In the genomic region with DNA sequence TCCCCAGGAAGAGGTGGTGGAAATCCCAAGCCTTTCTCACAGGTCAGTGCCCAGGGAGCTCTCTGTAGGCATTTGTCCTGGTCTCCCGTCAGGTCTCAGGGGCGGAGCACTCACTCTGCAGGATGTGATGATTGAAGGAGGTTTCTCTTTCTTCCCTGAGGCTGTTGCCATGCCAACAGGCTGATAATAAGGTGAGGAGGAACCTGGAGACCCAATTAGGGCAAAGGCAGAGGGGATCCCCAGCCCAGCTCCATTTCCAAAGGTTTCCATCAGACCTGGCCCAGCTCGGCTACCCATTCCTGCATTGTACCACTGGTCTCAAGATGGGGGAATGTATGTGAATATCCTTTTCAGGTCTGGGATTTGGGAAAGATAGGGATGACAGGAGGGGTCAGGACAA, we compare ENCODE assay signal across 19 mouse cellular contexts. TPM values are rescaled to one million over a fixed set of nuclear protein-coding genes. Genes with fewer than 3 reads are reported as not detected.
DNase-seq lines count a peak whose midpoint lies in the region; ATAC-seq and TF ChIP-seq lines count a peak whose summit lies in the region.
"Had no signal": no experiment of that assay in that cellular context is flagged by ENCODE, and none has a peak within 500 bp of the region (broad histone marks: within the 10 kb centered on the region; RNA-seq: fewer than 3 reads in every experiment).

No protein-coding gene starts in this region.

- H3K36me3 ChIP-seq in hindbrain, embryonic 13.5 days: no peaks in the 10 kb centered on the region
- no peaks in the 10 kb centered on the region for H3K36me3 ChIP-seq in midbrain, embryonic 13.5 days
- H3K36me3 ChIP-seq in intestine, embryonic 16.5 days (ENCODE audit: control insufficient read depth, insufficient read depth, low read length): no peaks in the 10 kb centered on the region
- H3K36me3 ChIP-seq: embryonic facial prominence, embryonic 12.5 days; G1E; limb, embryonic 15.5 days had no signal

- 0 out of 2 replicates have a peak overlapping the region, but pooled peaks have one; percentile 7 for H3K4me2 ChIP-seq in hindbrain, embryonic 13.5 days
- H3K4me2 ChIP-seq in midbrain, embryonic 13.5 days (replicated peaks): peak overlapping the region; percentile 34
- no peak overlapping the region for H3K4me2 ChIP-seq in intestine, embryonic 16.5 days (ENCODE audit: low read depth, low read length)
- H3K4me2 ChIP-seq: embryonic facial prominence, embryonic 12.5 days; heart, embryonic 13.5 days; limb, embryonic 15.5 days had no signal

- ATAC-seq in hindbrain, embryonic 13.5 days (ENCODE audit: low FRiP score): no peak
- ATAC-seq in midbrain, embryonic 13.5 days: peak; percentile 19; the same call in 1 of the 2 replicates
- ATAC-seq in intestine, embryonic 16.5 days: no peak

- H3K9ac ChIP-seq in hindbrain, embryonic 13.5 days: peak overlapping the region; percentile 43
- no peak overlapping the region for H3K9ac ChIP-seq in midbrain, embryonic 13.5 days (replicated peaks)
- no peak overlapping the region for H3K9ac ChIP-seq in intestine, embryonic 16.5 days (ENCODE audit: low read depth, low read length)
- H3K9ac ChIP-seq: embryonic facial prominence, embryonic 12.5 days; limb, embryonic 15.5 days had no signal

- peaks cover 48% of the 10 kb centered on the region for H3K27me3 ChIP-seq in hindbrain, embryonic 13.5 days
- H3K27me3 ChIP-seq in midbrain, embryonic 13.5 days: peaks cover 49% of the 10 kb centered on the region
- H3K27me3 ChIP-seq in intestine, embryonic 16.5 days (replicated peaks; ENCODE audit: control insufficient read depth, insufficient read depth, low read length): no peaks in the 10 kb centered on the region
- H3K27me3 ChIP-seq: embryonic facial prominence, embryonic 12.5 days; heart, embryonic 13.5 days; limb, embryonic 15.5 days had no signal

- H3K9me3 ChIP-seq in hindbrain, embryonic 13.5 days: no peaks in the 10 kb centered on the region
- no peaks in the 10 kb centered on the region for H3K9me3 ChIP-seq in midbrain, embryonic 13.5 days
- no peaks in the 10 kb centered on the region for H3K9me3 ChIP-seq in intestine, embryonic 16.5 days (ENCODE audit: control insufficient read depth, low read length)
- H3K9me3 ChIP-seq: embryonic facial prominence, embryonic 12.5 days; G1E; heart, embryonic 13.5 days; limb, embryonic 15.5 days had no signal

- H3K27ac ChIP-seq in hindbrain, embryonic 13.5 days: peak overlapping the region; percentile 72
- peak overlapping the region; percentile 81 for H3K27ac ChIP-seq in midbrain, embryonic 13.5 days
- no peak overlapping the region for H3K27ac ChIP-seq in intestine, embryonic 16.5 days (ENCODE audit: low read length)
- H3K27ac ChIP-seq: embryonic facial prominence, embryonic 12.5 days; limb, embryonic 15.5 days had no signal

- peak; percentile 8 for DNase-seq in ES-CJ7 (ENCODE audit: low read depth, low spot score)
- peak; percentile 77 for DNase-seq in brain, embryonic 14.5 days (ENCODE audit: low read depth)
- DNase-seq in cerebellum, adult 9-11 months: no peak
- no peak for DNase-seq in cerebellum, postnatal 14 days
- DNase-seq in cerebellum, adult 11 months: no peak
- DNase-seq: cerebellum, adult 11-12 months; heart, postnatal 4 days; kidney, adult 18-20 months; kidney, postnatal 25 days; layer of hippocampus, adult 9-11 months; lung, adult 18-20 months had no signal

- peaks cover 83% of the 10 kb centered on the region for H3K4me1 ChIP-seq in hindbrain, embryonic 13.5 days (replicated peaks)
- peaks cover 80% of the 10 kb centered on the region for H3K4me1 ChIP-seq in midbrain, embryonic 13.5 days (replicated peaks)
- H3K4me1 ChIP-seq in intestine, embryonic 16.5 days (ENCODE audit: control insufficient read depth, insufficient read depth, low read length): peaks cover 27% of the 10 kb centered on the region

- no peak for TF ChIP-seq POLR2A in brain, embryonic 14.5 days (IDR thresholded peaks at IDR 0.05; ENCODE audit: borderline replicate concordance, extremely low read depth, insufficient read depth, insufficient read length, poor library complexity, severe bottlenecking)

- 28% methylated on average over 3 of the region's 3 CpGs for WGBS in hindbrain, embryonic 13.5 days
- 15% methylated on average over 3 of the region's 3 CpGs for WGBS in midbrain, embryonic 13.5 days
- WGBS in intestine, embryonic 16.5 days: 61% methylated on average over 3 of the region's 3 CpGs

- H3K4me3 ChIP-seq in hindbrain, embryonic 13.5 days: no peak overlapping the region
- no peak overlapping the region for H3K4me3 ChIP-seq in midbrain, embryonic 13.5 days (replicated peaks)
- H3K4me3 ChIP-seq in intestine, embryonic 16.5 days (ENCODE audit: low read length): no peak overlapping the region
- H3K4me3 ChIP-seq: embryonic facial prominence, embryonic 12.5 days; heart, embryonic 13.5 days; limb, embryonic 15.5 days had no signal

- TF ChIP-seq CTCF in brain, embryonic 14.5 days (IDR thresholded peaks at IDR 0.05; ENCODE audit: borderline replicate concordance, extremely low read depth, insufficient read depth, insufficient read length): no peak

RNA-seq across cellular contexts. Expression of gene Cacna1h, which starts 29.4 kb away (rescaled TPM):
- 90.4 and 118 TPM in 2 replicates for polyA plus RNA-seq in brain, embryonic 14.5 days (2012; rRNA removed)
- 9.7 and 10.2 TPM in 2 replicates for polyA plus RNA-seq in hindbrain, embryonic 13.5 days (2015; fragmentation: Nextera tagmentation; extraction: Ambion mirVana)
- polyA plus RNA-seq in midbrain, embryonic 13.5 days (2015; fragmentation: Nextera tagmentation; extraction: Ambion mirVana): 8.6 and 11.5 TPM in 2 replicates
- polyA plus RNA-seq in intestine, embryonic 16.5 days (2015; fragmentation: Nextera tagmentation; extraction: Ambion mirVana): 2.2 and 3.0 TPM in 2 replicates
- polyA plus RNA-seq: G1E had no signal

RNA-seq across cellular contexts. Expression of gene Tpsg1, which starts 35.1 kb away (rescaled TPM):
- polyA plus RNA-seq in brain, embryonic 14.5 days (2012; rRNA removed): 0.45 and 0.72 TPM in 2 replicates
- 0.85 and 0.90 TPM in 2 replicates for polyA plus RNA-seq in hindbrain, embryonic 13.5 days (2015; fragmentation: Nextera tagmentation; extraction: Ambion mirVana)
- polyA plus RNA-seq in midbrain, embryonic 13.5 days (2015; fragmentation: Nextera tagmentation; extraction: Ambion mirVana): 1.1 TPM in 1 of 2 replicates, not detected in the other
- 26.3 and 28.6 TPM in 2 replicates for polyA plus RNA-seq in intestine, embryonic 16.5 days (2015; fragmentation: Nextera tagmentation; extraction: Ambion mirVana)
- polyA plus RNA-seq: G1E had no signal

RNA-seq across cellular contexts. Expression of gene Tpsb2, which starts 38.1 kb away (rescaled TPM):
- polyA plus RNA-seq in brain, embryonic 14.5 days (2012; rRNA removed): 0.62 and 2.5 TPM in 2 replicates
- 0.14 TPM in 1 of 2 replicates, not detected in the other for polyA plus RNA-seq in hindbrain, embryonic 13.5 days (2015; fragmentation: Nextera tagmentation; extraction: Ambion mirVana)
- not detected in 2 replicates for polyA plus RNA-seq in midbrain, embryonic 13.5 days (2015; fragmentation: Nextera tagmentation; extraction: Ambion mirVana)
- polyA plus RNA-seq in intestine, embryonic 16.5 days (2015; fragmentation: Nextera tagmentation; extraction: Ambion mirVana): 3.7 and 4.5 TPM in 2 replicates
- polyA plus RNA-seq: embryonic facial prominence, embryonic 12.5 days; G1E; heart, embryonic 13.5 days; small intestine, adult 2 months had no signal

RNA-seq across cellular contexts. Expression of gene Tekt4, which starts 50.2 kb away (rescaled TPM):
- 1.1 and 1.4 TPM in 2 replicates for polyA plus RNA-seq in brain, embryonic 14.5 days (2012; rRNA removed)
- 1.1 and 2.0 TPM in 2 replicates for polyA plus RNA-seq in hindbrain, embryonic 13.5 days (2015; fragmentation: Nextera tagmentation; extraction: Ambion mirVana)
- 0.50 and 0.81 TPM in 2 replicates for polyA plus RNA-seq in midbrain, embryonic 13.5 days (2015; fragmentation: Nextera tagmentation; extraction: Ambion mirVana)
- polyA plus RNA-seq in intestine, embryonic 16.5 days (2015; fragmentation: Nextera tagmentation; extraction: Ambion mirVana): not detected in 2 replicates
- polyA plus RNA-seq: G1E; limb, embryonic 15.5 days; small intestine, adult 2 months had no signal

RNA-seq across cellular contexts. Expression of gene Tpsab1, which starts 58.8 kb away (rescaled TPM):
- 0.06 TPM in 1 of 2 replicates, not detected in the other for polyA plus RNA-seq in brain, embryonic 14.5 days (2012; rRNA removed)
- 0.08 TPM in 1 of 2 replicates, not detected in the other for polyA plus RNA-seq in hindbrain, embryonic 13.5 days (2015; fragmentation: Nextera tagmentation; extraction: Ambion mirVana)
- not detected in 2 replicates for polyA plus RNA-seq in midbrain, embryonic 13.5 days (2015; fragmentation: Nextera tagmentation; extraction: Ambion mirVana)
- polyA plus RNA-seq in intestine, embryonic 16.5 days (2015; fragmentation: Nextera tagmentation; extraction: Ambion mirVana): 0.22 TPM in 1 of 2 replicates, not detected in the other
- polyA plus RNA-seq: embryonic facial prominence, embryonic 12.5 days; heart, embryonic 13.5 days; small intestine, adult 2 months had no signal

Comparison
In these comparisons a context has a peak if more than half of its experiments do, and no peak if none do; other contexts are left out.
1. DNase-seq: peak in ES-CJ7 (single experiment) and brain, embryonic 14.5 days (single experiment); none in cerebellum, adult 9-11 months (single experiment), cerebellum, postnatal 14 days (0 of 2) and cerebellum, adult 11 months (single experiment).
2. RNA of gene Tpsg1, which starts 35.1 kb away (polyA plus RNA-seq): 26.3 to 28.6 TPM in intestine, embryonic 16.5 days; 0.85 to 0.90 TPM in hindbrain, embryonic 13.5 days, 0.45 to 0.72 TPM in brain, embryonic 14.5 days and 1.1 TPM in midbrain, embryonic 13.5 days; every median in the first group is over 10 times any median in the second.